Mouse (Mus musculus) activated CD4-positive, CD25-positive, alpha-beta regulatory T cell, adult 4 months (primary cell): ENCODE measurements at regions not wholly inside any gene's neighbourhood (a gene's known extent, or its start where the extent isn't known, plus 50 kb on each side); places are given as distances from the start of the nearest gene placed in this dataset.
"Not testable (repeated sequence)": the region's sequence is repeated elsewhere in the genome, so short reads cannot be mapped to it uniquely, and the experiment has no call there.

Experiments
- ATAC-seq: one replicate; pipeline ENCODE4 v1.8.0; 2017

- no peak for ATAC-seq
Measured at GRCm38 (mm10) chr3:50643068-50643467, 199.7 kb upstream of the Slc7a11 start.

- ATAC-seq: no peak
Measured at GRCm38 (mm10) chr3:50639907-50640323, 196.5 kb upstream of the Slc7a11 start.

GRCm38 (mm10) chr3:50634457-50635075 is 191.2 kb upstream of the Slc7a11 start:
- no peak for ATAC-seq

GRCm38 (mm10) chr3:50631286-50631685 is 187.9 kb upstream of the Slc7a11 start:
- no peak for ATAC-seq

- peak; percentile 19 for ATAC-seq
Measured at GRCm38 (mm10) chr3:50628092-50628696, 184.8 kb upstream of the Slc7a11 start.

- ATAC-seq: not testable (repeated sequence)
Measured at GRCm38 (mm10) chr3:50621176-50621575, 177.8 kb upstream of the Slc7a11 start.

- ATAC-seq: no peak
Measured at GRCm38 (mm10) chr3:50619061-50619460, 175.6 kb upstream of the Slc7a11 start.

GRCm38 (mm10) chr3:50615384-50616285 is 172.2 kb upstream of the Slc7a11 start:
- no peak for ATAC-seq

GRCm38 (mm10) chr3:50613011-50613410 is 169.6 kb upstream of the Slc7a11 start:
- no peak for ATAC-seq

GRCm38 (mm10) chr3:50609341-50610012 is 166.1 kb upstream of the Slc7a11 start:
- ATAC-seq: no peak

GRCm38 (mm10) chr3:50607736-50608135 is 164.3 kb upstream of the Slc7a11 start:
- no peak for ATAC-seq

- ATAC-seq: no peak
Measured at GRCm38 (mm10) chr3:50606986-50607385, 163.6 kb upstream of the Slc7a11 start.

GRCm38 (mm10) chr3:50605750-50606149 is 162.3 kb upstream of the Slc7a11 start:
- ATAC-seq: no peak

- ATAC-seq: no peak
Measured at GRCm38 (mm10) chr3:50603182-50603581, 159.8 kb upstream of the Slc7a11 start.

GRCm38 (mm10) chr3:50595732-50596131 is 152.3 kb upstream of the Slc7a11 start:
- no peak for ATAC-seq

GRCm38 (mm10) chr3:50584323-50584722 is 140.9 kb upstream of the Slc7a11 start:
- no peak for ATAC-seq

- ATAC-seq: no peak
Measured at GRCm38 (mm10) chr3:50583475-50583874, 140.1 kb upstream of the Slc7a11 start.

- no peak for ATAC-seq
Measured at GRCm38 (mm10) chr3:50574388-50574787, 131.0 kb upstream of the Slc7a11 start.

GRCm38 (mm10) chr3:50570027-50570426 is 126.6 kb upstream of the Slc7a11 start:
- ATAC-seq: no peak

GRCm38 (mm10) chr3:50569565-50569964 is 126.2 kb upstream of the Slc7a11 start:
- no peak for ATAC-seq

- no peak for ATAC-seq
Measured at GRCm38 (mm10) chr3:50554150-50554549, 110.7 kb upstream of the Slc7a11 start.

GRCm38 (mm10) chr3:50548568-50548967 is 105.2 kb upstream of the Slc7a11 start:
- no peak for ATAC-seq

- ATAC-seq: no peak
Measured at GRCm38 (mm10) chr3:50530654-50531053, 87.2 kb upstream of the Slc7a11 start.
